Mouse (Mus musculus): ENCODE results near the gene Gm49450.

DNA sequence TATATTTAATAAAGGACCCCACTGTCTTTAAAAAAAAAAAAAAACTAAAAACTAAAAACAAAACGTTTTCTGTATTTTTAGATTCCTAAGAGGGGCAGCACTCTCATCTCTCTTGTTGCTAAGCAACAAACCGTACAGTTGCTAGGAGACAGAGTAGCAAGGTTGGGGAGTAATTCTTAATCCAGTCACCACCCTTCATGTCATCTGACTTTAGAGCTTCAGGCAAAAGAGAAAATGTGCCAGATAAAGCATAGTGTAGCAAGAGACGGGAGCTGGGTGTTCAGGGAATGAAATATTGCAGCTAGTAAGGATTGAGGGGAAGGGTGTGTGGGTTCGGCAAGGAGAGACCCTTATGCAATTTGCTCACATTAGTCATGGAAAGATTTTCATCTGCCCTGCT is 17.8 kb upstream of the Gm49450 start:
- no peak for TF ChIP-seq POLR2A (IDR thresholded peaks at IDR 0.05; ENCODE audit: low read depth, low read length)
- no peak for TF ChIP-seq CTCF (IDR thresholded peaks at IDR 0.05; ENCODE audit: borderline replicate concordance, insufficient read depth, low read length)
